Mouse (Mus musculus) left cerebral cortex, adult 6 months (tissue): ENCODE results near the gene Klk15. TPM values are rescaled to one million over a fixed set of nuclear protein-coding genes. Genes with fewer than 3 reads are reported as not detected.

Experiments
- long read RNA-seq, 2 experiments: library from polyadenylated mRNA; unstranded; transcript quantifications; one replicate each; pipeline ENCODE4 v2.0.0; 2019 to 2020
- polyA plus RNA-seq: library from polyadenylated mRNA; unstranded; fragments of <200 nt; fragmentation: Nextera tagmentation; gene quantifications from 2 replicates; pipeline ENCODE4 v1.2.3, GENCODE M21; 2021

Klk15 gene
- polyA plus RNA-seq, result not detected in 2 replicates
- long read RNA-seq, experiment 1, result 0 reads
- long read RNA-seq, experiment 2, result 0 reads

GRCm38 (mm10) chr7:43933440-43933839 is at the start of gene Klk15:
Klk15 (plus strand) TSS chr7:43933740.

DNA sequence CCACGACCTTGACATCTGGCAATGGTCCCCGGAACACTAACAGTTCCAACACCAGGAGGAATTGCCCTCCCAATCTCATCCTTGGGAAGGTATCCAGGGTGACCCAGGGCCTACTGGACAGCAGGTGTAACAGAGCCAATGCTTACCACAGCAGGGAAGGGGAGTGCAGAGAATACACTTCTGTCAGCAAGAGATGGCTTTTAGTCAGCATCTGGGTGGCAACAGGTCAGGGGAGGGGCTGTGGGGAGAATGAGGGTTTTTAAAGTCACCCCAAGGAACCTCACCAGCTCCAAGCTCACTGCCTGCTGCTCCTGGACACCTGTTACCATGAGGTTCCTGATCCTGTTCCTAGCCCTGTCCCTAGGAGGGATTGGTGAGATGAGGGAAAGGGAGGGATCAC is 16.8 kb downstream of the Klk15 start, which contains the start of gene Klk1b8:
Klk1b8 (plus strand) TSS at position 301 of the 400 bp plus-strand sequence.

GRCm38 (mm10) chr7:43966451-43966850 is 32.9 kb downstream of the Klk15 start, which contains the start of gene Klk1b1:
Klk1b1 (plus strand) TSS chr7:43966751.

GRCm38 (mm10) chr7:43975761-43976160 is 42.2 kb downstream of the Klk15 start, which contains the start of gene Klk1b9:
Klk1b9 (plus strand) TSS chr7:43976061.

Other genes with a start within 250 kb of the Klk15 start
- not detected in 2 replicates for gene Klk14, start 243.3 kb upstream of the Klk15 start, polyA plus RNA-seq
- not detected in 2 replicates for gene Klk13, start 221.2 kb upstream of the Klk15 start, polyA plus RNA-seq
- gene Klk12, start 164.8 kb upstream of the Klk15 start, polyA plus RNA-seq, result not detected in 2 replicates
- not detected in 2 replicates for gene Klk11, start 159.1 kb upstream of the Klk15 start, polyA plus RNA-seq
- gene Klk10, start 152.7 kb upstream of the Klk15 start, polyA plus RNA-seq, result 0.15 and 0.34 TPM in 2 replicates
- not detected in 2 replicates for gene Klk9, start 141.8 kb upstream of the Klk15 start, polyA plus RNA-seq
- 9.7 and 10.3 TPM in 2 replicates for gene Klk8, start 136.2 kb upstream of the Klk15 start, polyA plus RNA-seq
- not detected in 2 replicates for gene Klk7, start 122.4 kb upstream of the Klk15 start, polyA plus RNA-seq
- 7.3 and 12.8 TPM in 2 replicates for gene Klk6, start 109.2 kb upstream of the Klk15 start, polyA plus RNA-seq
- gene Klk5, start 91.8 kb upstream of the Klk15 start, polyA plus RNA-seq, result not detected in 2 replicates
- not detected in 2 replicates for gene Klk4, start 52.6 kb upstream of the Klk15 start, polyA plus RNA-seq
- not detected in 2 replicates for gene Klk1b8, start 16.9 kb downstream of the Klk15 start, polyA plus RNA-seq
- not detected in 2 replicates for gene Klk1b1, start 33.0 kb downstream of the Klk15 start, polyA plus RNA-seq
- gene Klk1b9, start 42.3 kb downstream of the Klk15 start, polyA plus RNA-seq, result not detected in 2 replicates
- gene Klk1b11, start 62.1 kb downstream of the Klk15 start, polyA plus RNA-seq, result not detected in 2 replicates
- gene Klk1b26, start 78.4 kb downstream of the Klk15 start, polyA plus RNA-seq, result not detected in 2 replicates
- not detected in 2 replicates for gene Klk1b27, start 118.5 kb downstream of the Klk15 start, polyA plus RNA-seq
- gene Klk1b21, start 168.6 kb downstream of the Klk15 start, polyA plus RNA-seq, result not detected in 2 replicates
- gene Klk1b22, start 178.9 kb downstream of the Klk15 start, polyA plus RNA-seq, result not detected in 2 replicates
- not detected in 2 replicates for gene Klk1b16, start 203.0 kb downstream of the Klk15 start, polyA plus RNA-seq